Mouse (Mus musculus): ENCODE measurements around the gene Olfr140.

Gene Olfr140

GRCm38 (mm10) chr2:90063494-90063893 lies at the start of gene Olfr140:
Gene Olfr140 (minus strand): TSS chr2:90063594.
- DNase-seq (ENCODE audit: low spot score) = no peak

- no peak for DNase-seq (ENCODE audit: low spot score)
Observed at GRCm38 (mm10) chr2:90070065-90070464, 6.7 kb upstream of the Olfr140 start.

GRCm38 (mm10) chr2:90035037-90035436 lies 28.4 kb downstream of the Olfr140 start, which contains the start of gene Olfr1265:
Gene Olfr1265 (plus strand): TSS chr2:90035337.
- DNase-seq (ENCODE audit: low spot score) = no peak

- DNase-seq (ENCODE audit: low spot score) = no peak
Observed at GRCm38 (mm10) chr2:90025477-90025876, 37.9 kb downstream of the Olfr140 start, which contains the start of gene Olfr1264. Gene Olfr1264 (minus strand): TSS chr2:90025577.

GRCm38 (mm10) chr2:90011831-90012230 lies 51.6 kb downstream of the Olfr140 start, which contains the start of gene Olfr1263:
Gene Olfr1263 (plus strand): TSS chr2:90012131.
- no peak for DNase-seq (ENCODE audit: low spot score)

GRCm38 (mm10) chr2:89999845-90000244 lies 63.5 kb downstream of the Olfr140 start, which contains the start of gene Olfr1262:
Gene Olfr1262 (plus strand): TSS chr2:90000145.
- no peak for DNase-seq (ENCODE audit: low spot score)
